Mouse (Mus musculus): ENCODE measurements around the gene Arhgap30. TPM values are rescaled to one million over a fixed set of nuclear protein-coding genes. Genes with fewer than 3 reads are reported as not detected.

The Arhgap30 gene
- polyA plus RNA-seq, 1 experiment from 2014 or later: 0.38 TPM

DNA sequence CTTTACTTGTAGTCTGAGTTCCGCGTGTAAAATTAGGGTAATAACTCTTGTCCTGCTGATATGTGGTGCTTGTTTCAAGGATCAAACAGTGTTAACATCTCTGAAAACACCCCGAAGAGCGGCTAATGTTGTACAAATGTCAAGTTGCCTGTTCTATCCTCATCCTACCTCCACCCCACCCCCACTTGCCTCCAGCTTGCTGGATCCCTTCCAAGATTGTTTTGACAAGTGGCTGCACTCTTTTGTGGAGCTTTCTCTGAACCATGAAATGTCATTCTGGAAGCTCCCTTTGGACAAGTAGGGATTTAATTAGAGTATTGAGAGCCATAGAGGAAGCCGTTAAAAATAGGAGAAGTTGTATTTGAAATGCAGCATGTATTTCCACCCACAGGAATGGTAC, 71.0 kb downstream of the Arhgap30 start:
- ATAC-seq (ENCODE audit: low FRiP score): no peak
- Histone ChIP-seq H3K4me2 (no peak overlapping the region), H3K9me3 (ENCODE audit: control insufficient read depth, low read length) (no peaks in the 10 kb centered on the region)

More for the DNA sequence above, 71.0 kb downstream of the Arhgap30 start:
- no peak overlapping the region for H3K4me3 ChIP-seq (ENCODE audit: low read depth, low read length)
- WGBS: 63% methylated on average over 5 of the region's 5 CpGs
- no peaks in the 10 kb centered on the region; the same call in 1 of the 2 replicates for H3K4me1 ChIP-seq (ENCODE audit: control insufficient read depth, insufficient read depth, low read length)
- H3K27ac ChIP-seq (ENCODE audit: low read depth, low read length): no peak overlapping the region
- no peak overlapping the region for H3K9ac ChIP-seq (ENCODE audit: low read length)
- H3K27me3 ChIP-seq (ENCODE audit: control insufficient read depth, insufficient read depth, low read length): no peaks in the 10 kb centered on the region
- no peak for DNase-seq (ENCODE audit: low spot score, missing footprints)
- no peaks in the 10 kb centered on the region for H3K36me3 ChIP-seq (ENCODE audit: control insufficient read depth, insufficient read depth, low read length)

Other genes starting within 250 kb of the Arhgap30 start
- gene Sdhc, start 238.4 kb upstream of the Arhgap30 start, polyA plus RNA-seq (2014; fragmentation: Nextera tagmentation; extraction: Ambion mirVana): 291 and 314 TPM in 2 replicates
- gene Mpz, start 238.2 kb upstream of the Arhgap30 start, polyA plus RNA-seq (2014; fragmentation: Nextera tagmentation; extraction: Ambion mirVana): 0.12 TPM in 2 replicates
- gene Pcp4l1, start 192.7 kb upstream of the Arhgap30 start, polyA plus RNA-seq (2014; fragmentation: Nextera tagmentation; extraction: Ambion mirVana): 30.1 and 32.0 TPM in 2 replicates
- 0.10 and 0.18 TPM in 2 replicates for gene Nr1i3, start 175.0 kb upstream of the Arhgap30 start, polyA plus RNA-seq (2014; fragmentation: Nextera tagmentation; extraction: Ambion mirVana)
- 24.0 and 24.7 TPM in 2 replicates for gene Tomm40l, start 166.4 kb upstream of the Arhgap30 start, polyA plus RNA-seq (2014; fragmentation: Nextera tagmentation; extraction: Ambion mirVana)
- gene Apoa2, start 163.9 kb upstream of the Arhgap30 start, polyA plus RNA-seq (2014; fragmentation: Nextera tagmentation; extraction: Ambion mirVana): 2.1 and 3.7 TPM in 2 replicates
- gene Fcer1g, start 154.6 kb upstream of the Arhgap30 start, polyA plus RNA-seq (2014; fragmentation: Nextera tagmentation; extraction: Ambion mirVana): 25.5 and 27.3 TPM in 2 replicates
- gene Adamts4, start 138.5 kb upstream of the Arhgap30 start, polyA plus RNA-seq (2014; fragmentation: Nextera tagmentation; extraction: Ambion mirVana): 4.0 and 4.4 TPM in 2 replicates
- 232 and 274 TPM in 2 replicates for gene Ndufs2, start 137.6 kb upstream of the Arhgap30 start, polyA plus RNA-seq (2014; fragmentation: Nextera tagmentation; extraction: Ambion mirVana)
- 49.5 and 58.4 TPM in 2 replicates for gene B4galt3, start 118.6 kb upstream of the Arhgap30 start, polyA plus RNA-seq (2014; fragmentation: Nextera tagmentation; extraction: Ambion mirVana)
- 54.1 and 56.3 TPM in 2 replicates for gene Ppox, start 107.8 kb upstream of the Arhgap30 start, polyA plus RNA-seq (2014; fragmentation: Nextera tagmentation; extraction: Ambion mirVana)
- 84.7 and 88.6 TPM in 2 replicates for gene Usp21, start 101.0 kb upstream of the Arhgap30 start, polyA plus RNA-seq (2014; fragmentation: Nextera tagmentation; extraction: Ambion mirVana)
- gene Ufc1, start 93.9 kb upstream of the Arhgap30 start, polyA plus RNA-seq (2014; fragmentation: Nextera tagmentation; extraction: Ambion mirVana): 115 and 117 TPM in 2 replicates
- 45.1 and 46.7 TPM in 2 replicates for gene Dedd, start 59.8 kb upstream of the Arhgap30 start, polyA plus RNA-seq (2014; fragmentation: Nextera tagmentation; extraction: Ambion mirVana)
- gene Nit1, start 43.3 kb upstream of the Arhgap30 start, polyA plus RNA-seq (2014; fragmentation: Nextera tagmentation; extraction: Ambion mirVana): 31.9 and 32.7 TPM in 2 replicates
- 64.8 and 69.8 TPM in 2 replicates for gene Pfdn2, start 43.3 kb upstream of the Arhgap30 start, polyA plus RNA-seq (2014; fragmentation: Nextera tagmentation; extraction: Ambion mirVana)
- gene Klhdc9, start 28.2 kb upstream of the Arhgap30 start, polyA plus RNA-seq (2014; fragmentation: Nextera tagmentation; extraction: Ambion mirVana): 1.4 and 2.3 TPM in 2 replicates
- 0.49 and 0.65 TPM in 2 replicates for gene Nectin4, start 18.9 kb upstream of the Arhgap30 start, polyA plus RNA-seq (2014; fragmentation: Nextera tagmentation; extraction: Ambion mirVana)
- gene Usf1, start 22.4 kb downstream of the Arhgap30 start, polyA plus RNA-seq (2014; fragmentation: Nextera tagmentation; extraction: Ambion mirVana): 152 and 154 TPM in 2 replicates
- gene Tstd1, start 29.9 kb downstream of the Arhgap30 start, polyA plus RNA-seq (2014; fragmentation: Nextera tagmentation; extraction: Ambion mirVana): 2.1 and 4.0 TPM in 2 replicates
- gene F11r, start 48.6 kb downstream of the Arhgap30 start, polyA plus RNA-seq (2014; fragmentation: Nextera tagmentation; extraction: Ambion mirVana): 9.9 and 13.1 TPM in 2 replicates
- gene Alyref2, start 114.5 kb downstream of the Arhgap30 start, polyA plus RNA-seq (2014; fragmentation: Nextera tagmentation; extraction: Ambion mirVana): 16.2 and 16.8 TPM in 2 replicates
- gene Itln1, start 146.3 kb downstream of the Arhgap30 start, polyA plus RNA-seq (2014; fragmentation: Nextera tagmentation; extraction: Ambion mirVana): not detected in 2 replicates
- not detected in 2 replicates for gene Cd244a, start 170.2 kb downstream of the Arhgap30 start, polyA plus RNA-seq (2014; fragmentation: Nextera tagmentation; extraction: Ambion mirVana)
- not detected in 2 replicates for gene Ly9, start 218.5 kb downstream of the Arhgap30 start, polyA plus RNA-seq (2014; fragmentation: Nextera tagmentation; extraction: Ambion mirVana)

All from midbrain, embryonic 11.5 days (tissue).